Mouse (Mus musculus): ENCODE data around the gene Gm28372.

DNA sequence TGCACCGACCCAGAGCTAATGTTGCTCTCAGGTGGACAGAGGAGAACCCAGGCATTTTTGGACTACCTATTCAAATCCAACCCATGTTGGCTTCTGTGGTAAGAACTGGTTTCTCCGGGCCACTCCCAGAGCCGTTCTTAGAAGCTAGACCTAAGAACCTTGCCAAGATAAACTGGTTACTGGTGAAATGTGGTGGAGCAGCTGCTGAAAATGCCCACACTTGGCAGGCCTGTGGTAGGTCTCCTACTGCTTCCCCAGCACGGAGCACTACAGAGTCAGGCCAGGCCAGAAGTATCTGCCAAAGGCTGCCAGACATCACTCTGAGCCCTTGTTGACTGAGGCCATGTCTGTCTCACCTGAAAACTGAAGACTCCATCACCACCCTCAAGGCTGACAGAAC is 30.1 kb upstream of the Gm28372 start:
- TF ChIP-seq CTCF (IDR thresholded peaks at IDR 0.05; ENCODE audit: low read depth) (no peak), EP300 (IDR thresholded peaks at IDR 0.05; ENCODE audit: low read depth) (no peak)

Data from heart, postnatal 0 days (tissue).